Mouse (Mus musculus) R1 (cell line): ENCODE data around the gene Dmkn.

Experiments
- DNase-seq: peaks from one replicate; pipeline ENCODE4 v3.0.0-alpha.2; 2018; ENCODE audit warnings: low read depth, low spot score

Gene Dmkn

GRCm38 (mm10) chr7:30761769-30762352 is 1.7 kb upstream of the Dmkn start:
- no peak for DNase-seq

GRCm38 (mm10) chr7:30765173-30765572 is 1.6 kb downstream of the Dmkn start:
- no peak for DNase-seq

- DNase-seq: no peak
These were observed 2.9 kb downstream of the Dmkn start for GRCm38 (mm10) chr7:30766408-30766807.

GRCm38 (mm10) chr7:30769236-30769635 is 5.7 kb downstream of the Dmkn start:
- DNase-seq: no peak

GRCm38 (mm10) chr7:30776104-30776503 is 12.5 kb downstream of the Dmkn start:
- no peak for DNase-seq

- DNase-seq: peak; percentile 74
These were observed 13.6 kb downstream of the Dmkn start for GRCm38 (mm10) chr7:30777081-30777579.

GRCm38 (mm10) chr7:30777911-30778310 is 14.4 kb downstream of the Dmkn start:
- no peak for DNase-seq

- DNase-seq: no peak
These were observed 18.2 kb downstream of the Dmkn start for GRCm38 (mm10) chr7:30781792-30782191.

GRCm38 (mm10) chr7:30782658-30783057 is 19.1 kb downstream of the Dmkn start:
- no peak for DNase-seq

- DNase-seq: no peak
These were observed 21.6 kb downstream of the Dmkn start for GRCm38 (mm10) chr7:30785154-30785553.

GRCm38 (mm10) chr7:30785721-30786546 is 22.4 kb downstream of the Dmkn start:
- peak; percentile 42 for DNase-seq

GRCm38 (mm10) chr7:30787377-30788022 is 23.9 kb downstream of the Dmkn start, which contains the start of gene Krtdap:
Gene Krtdap, plus strand, starts transcription at chr7:30787896.
- DNase-seq: no peak

- no peak for DNase-seq
These were observed 26.6 kb downstream of the Dmkn start for GRCm38 (mm10) chr7:30790141-30790540.

- DNase-seq: peak; percentile 69
These were observed 28.4 kb downstream of the Dmkn start for GRCm38 (mm10) chr7:30791921-30792320.

- no peak for DNase-seq
These were observed 31.4 kb downstream of the Dmkn start for GRCm38 (mm10) chr7:30794921-30795320.

GRCm38 (mm10) chr7:30796790-30797189 is 33.2 kb downstream of the Dmkn start:
- DNase-seq: no peak

- peak; percentile 35 for DNase-seq
These were observed 37.1 kb downstream of the Dmkn start for GRCm38 (mm10) chr7:30800653-30801052.

GRCm38 (mm10) chr7:30803256-30803655 is 39.7 kb downstream of the Dmkn start:
- peak; percentile 59 for DNase-seq

- DNase-seq: no peak
These were observed 40.6 kb downstream of the Dmkn start for GRCm38 (mm10) chr7:30804026-30804715.

GRCm38 (mm10) chr7:30805924-30806323 is 42.4 kb downstream of the Dmkn start:
- DNase-seq: peak; percentile 83

- DNase-seq: peak; percentile 93
These were observed 46.8 kb downstream of the Dmkn start for GRCm38 (mm10) chr7:30810319-30810718.
